Mouse (Mus musculus) adipocyte (in vitro differentiated cells): ENCODE data around the gene Mmp17.

Experiments used
- DNase-seq: peaks from one replicate; pipeline ENCODE4 v3.0.0-alpha.2; 2016; ENCODE audit warnings: low spot score

Gene Mmp17

GRCm38 (mm10) chr5:129583761-129584582, at the start of gene Mmp17:
TSS of gene Mmp17 (plus strand) at chr5:129584169.
- DNase-seq = peak; percentile 53

GRCm38 (mm10) chr5:129534500-129534899, 49.5 kb upstream of the Mmp17 start:
- DNase-seq = peak; percentile 39

GRCm38 (mm10) chr5:129535021-129535420, 48.9 kb upstream of the Mmp17 start:
- DNase-seq = no peak

DNA sequence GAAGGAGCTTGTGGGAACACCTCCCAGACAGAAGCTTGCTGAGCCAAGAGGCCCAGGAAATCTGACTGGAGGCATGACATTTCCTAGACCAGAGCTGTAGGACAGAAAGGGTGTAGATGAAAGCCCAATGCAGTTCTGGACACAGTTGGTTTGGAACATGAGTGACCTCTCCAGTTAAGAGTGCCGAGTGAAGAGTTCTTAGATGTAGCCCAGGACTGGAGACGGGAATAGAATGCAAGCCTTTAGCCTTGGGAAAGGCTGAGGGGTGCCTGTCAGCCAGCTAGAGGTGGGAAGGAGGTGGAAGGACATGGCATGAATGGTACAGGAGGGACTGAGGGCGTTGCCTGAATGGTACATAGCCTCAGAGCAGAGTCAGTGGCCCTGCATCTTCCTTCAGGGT, 48.5 kb upstream of the Mmp17 start:
- no peak for DNase-seq

DNA sequence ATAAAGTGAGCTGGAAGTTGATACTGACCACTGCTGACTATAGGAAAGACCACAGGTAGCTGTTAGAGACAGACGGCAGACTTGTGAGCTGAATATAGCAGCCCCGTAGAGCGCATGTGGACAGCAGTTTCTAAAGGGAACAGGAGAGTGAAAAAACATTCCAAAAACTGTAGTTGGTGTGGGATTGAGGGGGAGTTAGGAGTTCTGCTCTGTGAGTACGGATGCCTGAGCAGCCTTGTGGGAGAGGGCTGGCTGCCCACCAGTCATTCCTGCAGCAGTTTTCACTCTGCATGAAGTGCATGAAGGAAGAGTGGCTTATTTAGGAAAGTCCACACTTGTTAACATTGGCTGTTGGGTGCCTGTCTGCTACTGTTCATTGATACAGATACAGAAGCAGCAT, 45.1 kb upstream of the Mmp17 start:
- no peak for DNase-seq

GRCm38 (mm10) chr5:129542236-129542635, 41.7 kb upstream of the Mmp17 start:
- no peak for DNase-seq

GRCm38 (mm10) chr5:129545787-129546186, 38.2 kb upstream of the Mmp17 start:
- DNase-seq = peak; percentile 59

- no peak for DNase-seq
These were observed 34.3 kb upstream of the Mmp17 start for GRCm38 (mm10) chr5:129549716-129550115.

- DNase-seq = no peak
These were observed 33.2 kb upstream of the Mmp17 start for GRCm38 (mm10) chr5:129550790-129551189.

DNA sequence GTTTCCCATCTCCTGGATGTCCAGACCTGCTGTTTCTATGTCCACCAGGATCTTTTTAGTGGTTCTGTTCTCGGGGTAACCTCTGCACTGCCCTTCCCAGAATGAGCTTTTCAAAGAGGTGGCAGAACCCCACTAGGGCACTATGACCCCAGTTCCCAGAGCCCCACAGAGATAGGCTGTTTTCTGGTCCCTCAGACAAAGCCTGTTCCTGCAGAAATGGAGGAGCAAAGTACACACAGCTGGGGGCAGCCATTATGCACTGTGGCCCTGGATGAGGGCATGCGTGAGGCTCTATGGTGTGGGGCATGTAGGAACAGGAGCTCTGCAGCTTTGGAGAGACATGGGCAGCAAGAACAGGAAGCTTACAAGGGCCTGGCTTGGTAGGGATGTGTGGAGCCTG, 32.0 kb upstream of the Mmp17 start:
- DNase-seq = no peak

DNA sequence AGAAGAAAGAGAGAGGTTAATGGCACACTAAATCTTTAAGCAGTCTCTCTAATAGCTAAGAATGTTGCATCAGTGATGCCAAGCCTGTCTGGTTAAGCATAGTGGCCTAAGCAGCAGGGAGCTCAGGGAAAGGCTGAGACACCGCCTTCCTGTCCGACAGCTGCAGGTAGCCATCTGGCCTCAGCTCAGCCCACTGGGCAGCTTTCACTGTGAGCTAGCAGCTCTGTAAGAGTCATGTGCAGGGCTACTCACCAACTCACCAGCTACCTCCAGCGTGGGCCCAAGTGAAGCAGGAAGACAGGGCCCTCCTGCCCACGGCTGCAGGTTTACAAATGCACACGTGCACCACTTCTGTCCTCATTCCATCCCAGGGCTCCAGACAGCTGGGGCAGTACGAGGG, 30.3 kb upstream of the Mmp17 start:
- no peak for DNase-seq

DNA sequence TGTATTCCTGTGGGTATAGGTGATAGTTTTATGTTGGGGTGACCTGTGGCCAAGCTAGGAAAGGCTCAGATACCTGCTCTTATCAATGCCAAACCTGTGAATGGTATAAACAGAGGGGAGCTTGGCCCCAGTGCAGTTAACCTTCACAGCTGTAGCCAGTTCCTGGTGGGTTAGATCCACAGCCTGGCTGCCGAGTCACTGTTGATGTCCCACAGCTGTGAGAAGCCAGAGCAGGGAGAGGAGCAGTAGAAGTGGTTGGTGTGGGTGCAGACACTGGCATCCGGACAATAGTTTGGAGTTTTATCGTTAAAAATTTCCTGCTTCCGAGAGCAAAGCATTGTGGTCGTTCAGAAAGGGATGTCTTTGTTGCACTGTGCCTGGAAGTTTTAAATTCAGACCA, 25.4 kb upstream of the Mmp17 start:
- DNase-seq = no peak

GRCm38 (mm10) chr5:129559283-129559682, 24.7 kb upstream of the Mmp17 start:
- no peak for DNase-seq

DNA sequence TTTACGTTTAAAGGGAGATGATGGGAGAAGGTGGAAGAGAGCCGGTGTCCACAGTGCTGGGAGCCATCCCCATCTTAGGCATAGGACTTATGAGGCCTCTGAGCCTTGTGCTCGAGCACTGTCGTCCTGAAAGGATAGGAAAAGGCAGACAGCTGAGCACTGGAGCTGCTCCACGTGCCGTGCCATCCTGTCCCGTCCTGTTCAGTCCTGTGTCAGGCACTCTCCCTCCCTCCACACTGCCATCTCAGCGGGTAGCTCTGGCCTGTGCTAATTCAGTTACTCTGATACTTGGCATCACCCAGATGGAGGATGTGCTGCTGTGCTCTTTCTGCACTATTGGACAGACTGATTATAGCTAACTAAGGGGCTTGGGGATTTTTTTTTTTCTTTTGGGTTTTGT, 21.6 kb upstream of the Mmp17 start:
- DNase-seq = no peak

GRCm38 (mm10) chr5:129568596-129568995, 15.4 kb upstream of the Mmp17 start:
- DNase-seq = no peak

DNA sequence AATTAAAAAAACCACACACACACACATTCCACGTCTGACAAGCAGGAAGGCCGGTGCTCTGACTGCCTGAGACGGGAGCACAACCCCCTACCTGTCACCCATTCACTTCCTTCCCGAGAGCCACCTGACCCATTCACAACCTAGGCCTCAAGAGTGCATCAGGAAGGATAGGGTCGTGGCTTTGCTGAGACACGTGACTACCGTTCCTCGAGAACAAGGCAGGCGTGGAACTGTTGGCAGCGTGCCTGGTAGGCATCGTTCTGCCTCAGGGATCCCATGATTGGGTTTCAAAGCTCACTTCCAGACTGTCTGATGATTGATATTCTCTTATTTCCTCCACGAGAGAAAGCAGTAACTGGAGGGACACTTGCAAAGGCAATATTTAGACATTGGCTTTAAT, 5.8 kb upstream of the Mmp17 start:
- DNase-seq = no peak

DNA sequence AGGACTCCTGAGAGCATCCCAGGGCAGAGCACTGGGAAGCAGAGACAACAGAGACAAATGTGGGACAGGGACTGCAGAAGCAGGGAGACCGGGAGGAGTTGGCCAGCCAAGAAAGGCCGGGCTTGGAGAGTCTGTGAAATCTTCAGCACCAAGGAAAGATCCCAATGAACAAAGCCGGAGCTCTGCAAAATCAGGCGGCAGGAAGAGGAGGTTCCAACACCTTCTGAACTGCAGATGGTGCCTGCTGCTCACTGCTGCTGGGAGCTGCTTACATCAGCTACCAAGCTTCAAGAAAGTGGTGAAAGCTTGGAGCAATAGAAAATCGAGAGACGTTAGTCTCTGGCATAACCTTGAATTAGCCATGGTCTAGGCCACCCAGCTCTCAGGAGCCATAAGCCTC, 3.9 kb upstream of the Mmp17 start:
- no peak for DNase-seq

DNA sequence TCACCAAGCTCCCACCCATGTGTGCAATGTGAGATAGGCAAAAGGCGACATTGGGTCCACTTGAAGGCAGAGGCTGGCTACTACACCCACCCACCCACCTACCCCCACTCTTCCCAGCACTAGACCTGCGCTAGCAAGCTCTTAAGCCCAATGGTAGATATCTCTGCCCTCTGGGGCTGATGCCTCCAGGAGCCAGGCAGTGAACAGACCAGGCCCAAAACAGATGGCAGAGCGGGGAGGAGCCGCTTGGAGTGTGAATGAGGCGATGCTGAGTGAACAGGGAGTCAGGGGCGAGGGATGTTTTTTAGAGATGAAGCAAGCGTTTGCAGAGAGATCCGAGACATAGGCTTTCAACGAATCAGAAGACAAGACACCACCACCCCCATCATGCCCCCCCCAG, 3.4 kb upstream of the Mmp17 start:
- no peak for DNase-seq

DNA sequence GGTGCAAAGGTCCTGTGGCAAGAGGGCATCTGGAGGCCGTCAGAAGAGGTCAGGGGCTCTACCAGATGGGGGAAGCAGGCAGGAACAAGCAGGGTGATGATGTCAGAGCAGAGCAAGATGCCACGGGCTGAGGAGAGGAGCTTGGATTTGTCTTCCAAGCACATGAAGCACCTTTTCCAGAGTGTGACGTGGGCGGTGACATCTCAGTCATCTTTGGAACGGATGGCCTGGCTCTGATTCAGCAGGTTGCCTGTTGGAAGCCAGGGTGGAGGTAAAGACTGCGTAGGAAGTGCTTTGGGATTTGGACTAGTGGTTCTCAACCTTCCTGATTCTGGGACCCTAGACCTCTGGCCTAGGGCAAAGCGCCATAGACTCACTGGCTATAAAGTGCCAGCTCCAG, 3.0 kb upstream of the Mmp17 start:
- no peak for DNase-seq

DNA sequence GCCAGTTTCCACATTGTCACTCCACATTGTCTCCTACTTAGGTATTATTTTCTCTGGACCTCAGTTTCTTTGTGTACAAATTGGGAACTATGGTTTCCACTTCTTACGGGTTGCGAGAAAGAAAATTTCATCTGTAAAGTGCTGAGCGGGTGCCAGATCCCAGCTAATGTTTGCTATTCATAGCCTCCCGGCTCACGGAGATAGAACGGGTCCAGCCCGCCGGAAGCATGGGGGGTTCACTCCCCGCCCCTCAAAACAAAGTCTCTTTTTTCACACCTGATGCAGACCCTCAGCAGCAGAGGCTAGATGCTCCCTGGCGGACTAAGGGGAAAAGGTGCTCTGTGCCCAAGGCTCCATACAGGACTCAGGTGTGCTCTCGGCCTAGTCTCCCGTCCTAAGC, 638 bp upstream of the Mmp17 start:
- no peak for DNase-seq

DNA sequence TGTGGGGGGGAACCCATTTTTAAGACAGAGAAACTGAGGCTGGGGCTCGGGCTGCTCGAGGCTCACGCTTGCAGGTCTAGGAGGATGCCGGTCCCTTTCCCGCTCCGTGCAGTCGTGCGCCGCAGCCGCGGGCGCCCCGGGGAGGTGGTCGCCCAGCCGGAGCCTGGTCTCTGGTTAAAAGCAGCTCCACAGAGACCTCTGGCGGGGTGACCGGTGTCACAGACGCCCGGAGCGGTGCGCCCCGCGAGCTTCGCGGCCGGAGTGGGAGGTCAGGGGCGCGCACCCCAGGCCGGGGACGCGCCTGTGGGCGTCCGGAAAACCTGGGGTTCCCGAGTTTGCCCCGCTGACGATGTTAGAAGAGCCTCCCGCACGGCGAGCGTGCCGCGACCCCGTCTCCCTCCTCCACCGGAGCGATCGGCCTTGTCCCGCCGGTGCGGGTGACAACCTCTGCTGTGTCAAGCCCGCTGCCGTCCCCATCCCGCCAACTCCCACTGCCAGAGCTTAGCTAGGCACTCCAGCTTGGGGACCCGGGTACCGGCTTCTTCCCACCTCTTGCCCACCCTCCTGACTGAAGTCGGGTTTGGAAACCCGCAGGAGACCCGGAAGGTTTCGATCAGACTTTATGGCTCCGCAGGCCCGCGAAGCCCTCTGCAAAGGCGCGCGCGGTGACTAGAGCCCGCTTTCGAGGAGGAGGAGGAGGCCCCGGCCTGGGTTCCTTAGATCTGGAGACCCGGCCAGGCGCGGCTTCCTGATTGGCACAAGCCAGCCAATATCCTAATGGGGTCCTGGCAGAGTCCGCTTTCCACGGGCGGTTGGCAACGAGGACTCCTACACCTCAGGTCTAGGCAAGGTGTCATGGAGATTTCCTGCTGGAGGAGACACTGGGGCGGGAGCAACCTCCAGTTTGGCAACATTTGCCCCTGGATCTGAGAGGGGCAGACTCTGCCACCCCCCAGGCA, 893 bp downstream of the Mmp17 start:
- DNase-seq = no peak

- peak; percentile 38 for DNase-seq
These were observed 2.0 kb downstream of the Mmp17 start for GRCm38 (mm10) chr5:129586016-129586415.

GRCm38 (mm10) chr5:129586471-129586870, 2.5 kb downstream of the Mmp17 start:
- no peak for DNase-seq
